Mouse (Mus musculus): ENCODE measurements around the gene Foxn3. TPM values are rescaled to one million over a fixed set of nuclear protein-coding genes. Genes with fewer than 3 reads are reported as not detected.

The Foxn3 gene
- polyA plus RNA-seq, 1 experiment from 2014 or later = 86.3 TPM

- Histone ChIP-seq H3K4me2 (ENCODE audit: low read depth, low read length) (no peak overlapping the region), H3K36me3 (ENCODE audit: control insufficient read depth, insufficient read depth, low read length) (no peaks in the 10 kb centered on the region), H3K4me3 (ENCODE audit: low read depth, low read length) (no peak overlapping the region), H3K9me3 (ENCODE audit: control insufficient read depth, low read length) (no peaks in the 10 kb centered on the region), H3K27me3 (replicated peaks; ENCODE audit: control insufficient read depth, insufficient read depth, low read length) (no peaks in the 10 kb centered on the region), H3K9ac (ENCODE audit: low read depth, low read length) (no peak overlapping the region), H3K27ac (replicated peaks; ENCODE audit: low read depth, low read length) (no peak overlapping the region), H3K4me1 (ENCODE audit: control insufficient read depth, insufficient read depth, low read length) (peaks cover 26% of the 10 kb centered on the region)
- WGBS = 56% methylated on average over 1 of the region's 1 CpGs
- no peak for ATAC-seq (ENCODE audit: low read depth)
- DNase-seq (ENCODE audit: low spot score) = no peak
Observed at GRCm38 (mm10) chr12:99262840-99263239, 300.5 kb downstream of the Foxn3 start.

- Histone ChIP-seq H3K9me3 (ENCODE audit: control insufficient read depth, low read length) (no peaks in the 10 kb centered on the region), H3K27me3 (replicated peaks; ENCODE audit: control insufficient read depth, insufficient read depth, low read length) (no peaks in the 10 kb centered on the region), H3K4me3 (ENCODE audit: low read depth, low read length) (no peak overlapping the region), H3K27ac (replicated peaks; ENCODE audit: low read depth, low read length) (no peak overlapping the region), H3K4me2 (ENCODE audit: low read depth, low read length) (no peak overlapping the region), H3K9ac (ENCODE audit: low read depth, low read length) (no peak overlapping the region), H3K4me1 (ENCODE audit: control insufficient read depth, insufficient read depth, low read length) (peaks cover 26% of the 10 kb centered on the region), H3K36me3 (ENCODE audit: control insufficient read depth, insufficient read depth, low read length) (no peaks in the 10 kb centered on the region)
- ATAC-seq (ENCODE audit: low read depth) (no peak), DNase-seq (ENCODE audit: low spot score) (no peak)
- 85% methylated on average over 11 of the region's 11 CpGs for WGBS
Observed at GRCm38 (mm10) chr12:99262066-99262599, 301.2 kb downstream of the Foxn3 start.

DNA sequence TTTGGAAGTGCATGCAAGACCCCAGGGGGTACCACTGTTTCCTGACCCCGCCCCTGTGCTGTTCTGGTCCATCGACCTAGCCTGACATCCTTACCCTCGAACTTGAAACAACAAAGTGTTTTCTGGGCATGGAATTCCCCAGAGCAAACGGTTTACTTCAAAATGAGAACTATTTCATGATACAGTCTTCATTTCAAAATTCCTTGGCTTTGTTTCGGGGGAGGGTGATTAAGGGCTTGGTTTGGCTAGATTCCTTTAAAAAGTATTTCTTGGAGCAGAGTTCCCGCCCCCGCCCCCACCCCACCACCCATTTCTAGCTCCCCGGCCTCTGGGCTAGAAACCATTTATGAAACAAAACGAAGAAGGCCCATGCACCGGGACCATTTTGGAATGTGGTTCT, 303.2 kb downstream of the Foxn3 start:
- 44% methylated on average over 10 of the region's 10 CpGs for WGBS
- Histone ChIP-seq H3K9me3 (ENCODE audit: control insufficient read depth, low read length) (no peaks in the 10 kb centered on the region), H3K27ac (replicated peaks; ENCODE audit: low read depth, low read length) (no peak overlapping the region), H3K4me3 (ENCODE audit: low read depth, low read length) (no peak overlapping the region), H3K36me3 (ENCODE audit: control insufficient read depth, insufficient read depth, low read length) (no peaks in the 10 kb centered on the region), H3K9ac (ENCODE audit: low read depth, low read length) (no peak overlapping the region), H3K4me1 (ENCODE audit: control insufficient read depth, insufficient read depth, low read length) (peaks cover 26% of the 10 kb centered on the region), H3K4me2 (ENCODE audit: low read depth, low read length) (no peak overlapping the region), H3K27me3 (replicated peaks; ENCODE audit: control insufficient read depth, insufficient read depth, low read length) (no peaks in the 10 kb centered on the region)
- DNase-seq (ENCODE audit: low spot score) (peak; percentile 69), ATAC-seq (ENCODE audit: low read depth) (no peak)

DNA sequence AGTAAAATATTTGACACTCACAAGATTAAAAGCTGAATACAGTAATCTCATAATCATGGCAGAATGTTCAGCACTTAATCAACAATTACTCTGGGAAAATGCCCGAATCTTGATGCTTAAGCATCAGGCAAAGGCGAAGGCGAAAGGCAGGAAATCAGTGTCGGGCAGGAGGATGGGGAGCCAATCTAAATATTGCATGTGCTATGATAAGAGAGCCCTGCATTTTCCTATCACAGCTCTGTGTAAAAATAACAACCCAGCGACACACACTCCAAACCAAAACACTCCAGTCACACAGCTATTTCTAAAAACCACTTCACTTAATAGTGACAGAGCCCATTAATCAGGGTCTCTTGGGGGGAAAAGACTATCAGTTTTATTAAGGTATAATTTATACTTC, 305.8 kb downstream of the Foxn3 start:
- Histone ChIP-seq H3K27me3 (replicated peaks; ENCODE audit: control insufficient read depth, insufficient read depth, low read length) (no peaks in the 10 kb centered on the region), H3K27ac (replicated peaks; ENCODE audit: low read depth, low read length) (no peak overlapping the region), H3K4me1 (ENCODE audit: control insufficient read depth, insufficient read depth, low read length) (peaks cover 20% of the 10 kb centered on the region; the same call in 1 of the 2 replicates), H3K4me3 (ENCODE audit: low read depth, low read length) (no peak overlapping the region), H3K4me2 (ENCODE audit: low read depth, low read length) (no peak overlapping the region), H3K36me3 (ENCODE audit: control insufficient read depth, insufficient read depth, low read length) (no peaks in the 10 kb centered on the region), H3K9ac (ENCODE audit: low read depth, low read length) (no peak overlapping the region), H3K9me3 (ENCODE audit: control insufficient read depth, low read length) (0 out of 2 replicates have a peak, but pooled peaks cover 1% of the 10 kb centered on the region)
- DNase-seq (ENCODE audit: low spot score) (no peak), ATAC-seq (ENCODE audit: low read depth) (no peak)
- 64% methylated on average over 5 of the region's 5 CpGs for WGBS

- Histone ChIP-seq H3K4me2 (ENCODE audit: low read depth, low read length) (no peak overlapping the region), H3K4me3 (ENCODE audit: low read depth, low read length) (no peak overlapping the region), H3K9me3 (ENCODE audit: control insufficient read depth, low read length) (0 out of 2 replicates have a peak, but pooled peaks cover 6% of the 10 kb centered on the region), H3K9ac (ENCODE audit: low read depth, low read length) (no peak overlapping the region), H3K4me1 (ENCODE audit: control insufficient read depth, insufficient read depth, low read length) (peaks cover 20% of the 10 kb centered on the region; the same call in 1 of the 2 replicates), H3K27me3 (replicated peaks; ENCODE audit: control insufficient read depth, insufficient read depth, low read length) (no peaks in the 10 kb centered on the region), H3K36me3 (ENCODE audit: control insufficient read depth, insufficient read depth, low read length) (no peaks in the 10 kb centered on the region), H3K27ac (replicated peaks; ENCODE audit: low read depth, low read length) (no peak overlapping the region)
- 90% methylated on average over 8 of the region's 8 CpGs for WGBS
- ATAC-seq (ENCODE audit: low read depth) (no peak), DNase-seq (ENCODE audit: low spot score) (no peak)
Observed at GRCm38 (mm10) chr12:99256997-99257396, 306.4 kb downstream of the Foxn3 start.

DNA sequence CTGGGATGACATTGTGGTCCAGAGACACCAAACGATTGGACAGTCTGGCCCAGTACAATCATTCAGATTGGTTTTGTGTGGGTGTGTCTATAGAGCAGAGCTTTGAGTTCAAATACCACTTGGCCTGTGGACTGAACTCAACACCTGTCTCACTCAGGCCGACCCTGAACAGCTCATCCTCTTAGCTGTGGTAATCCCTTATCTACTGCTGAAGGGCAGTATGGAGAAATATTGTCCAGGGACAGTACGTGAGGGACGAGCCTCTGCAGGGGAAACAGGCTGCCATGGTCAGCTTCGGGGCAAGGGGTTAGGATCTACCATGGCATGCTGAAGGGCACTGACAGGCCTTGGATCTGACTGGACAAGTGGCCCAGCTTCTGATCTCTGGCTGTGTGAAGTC, 306.9 kb downstream of the Foxn3 start:
- H3K4me3 ChIP-seq (ENCODE audit: low read depth, low read length) = no peak overlapping the region
- ATAC-seq (ENCODE audit: low read depth) = no peak

GRCm38 (mm10) chr12:99254436-99254835, 308.9 kb downstream of the Foxn3 start:
- Histone ChIP-seq H3K4me2 (ENCODE audit: low read depth, low read length) (no peak overlapping the region), H3K36me3 (ENCODE audit: control insufficient read depth, insufficient read depth, low read length) (no peaks in the 10 kb centered on the region), H3K4me3 (ENCODE audit: low read depth, low read length) (no peak overlapping the region), H3K27ac (replicated peaks; ENCODE audit: low read depth, low read length) (no peak overlapping the region), H3K9me3 (ENCODE audit: control insufficient read depth, low read length) (0 out of 2 replicates have a peak, but pooled peaks cover 6% of the 10 kb centered on the region), H3K27me3 (replicated peaks; ENCODE audit: control insufficient read depth, insufficient read depth, low read length) (no peaks in the 10 kb centered on the region), H3K9ac (ENCODE audit: low read depth, low read length) (no peak overlapping the region), H3K4me1 (ENCODE audit: control insufficient read depth, insufficient read depth, low read length) (0 out of 2 replicates have a peak, but pooled peaks cover 4% of the 10 kb centered on the region)
- WGBS = 87% methylated on average over 8 of the region's 8 CpGs
- no peak for ATAC-seq (ENCODE audit: low read depth)
- DNase-seq (ENCODE audit: low spot score) = no peak

More for the DNA sequence above, 306.9 kb downstream of the Foxn3 start:
- H3K9ac ChIP-seq (ENCODE audit: low read depth, low read length) = no peak overlapping the region
- peaks cover 20% of the 10 kb centered on the region; the same call in 1 of the 2 replicates for H3K4me1 ChIP-seq (ENCODE audit: control insufficient read depth, insufficient read depth, low read length)
- no peaks in the 10 kb centered on the region for H3K36me3 ChIP-seq (ENCODE audit: control insufficient read depth, insufficient read depth, low read length)
- H3K4me2 ChIP-seq (ENCODE audit: low read depth, low read length) = no peak overlapping the region
- no peaks in the 10 kb centered on the region for H3K27me3 ChIP-seq (replicated peaks; ENCODE audit: control insufficient read depth, insufficient read depth, low read length)
- 0 out of 2 replicates have a peak, but pooled peaks cover 6% of the 10 kb centered on the region for H3K9me3 ChIP-seq (ENCODE audit: control insufficient read depth, low read length)
- 87% methylated on average over 5 of the region's 5 CpGs for WGBS
- no peak for DNase-seq (ENCODE audit: low spot score)
- no peak overlapping the region for H3K27ac ChIP-seq (replicated peaks; ENCODE audit: low read depth, low read length)

GRCm38 (mm10) chr12:99253562-99253961, 309.8 kb downstream of the Foxn3 start:
- Histone ChIP-seq H3K9ac (ENCODE audit: low read depth, low read length) (no peak overlapping the region), H3K4me3 (ENCODE audit: low read depth, low read length) (no peak overlapping the region), H3K36me3 (ENCODE audit: control insufficient read depth, insufficient read depth, low read length) (no peaks in the 10 kb centered on the region), H3K4me2 (ENCODE audit: low read depth, low read length) (no peak overlapping the region), H3K27me3 (replicated peaks; ENCODE audit: control insufficient read depth, insufficient read depth, low read length) (no peaks in the 10 kb centered on the region), H3K9me3 (ENCODE audit: control insufficient read depth, low read length) (0 out of 2 replicates have a peak, but pooled peaks cover 6% of the 10 kb centered on the region), H3K27ac (replicated peaks; ENCODE audit: low read depth, low read length) (no peak overlapping the region), H3K4me1 (ENCODE audit: control insufficient read depth, insufficient read depth, low read length) (0 out of 2 replicates have a peak, but pooled peaks cover 4% of the 10 kb centered on the region)
- 76% methylated on average over 10 of the region's 10 CpGs for WGBS
- ATAC-seq (ENCODE audit: low read depth) (no peak), DNase-seq (ENCODE audit: low spot score) (no peak)

DNA sequence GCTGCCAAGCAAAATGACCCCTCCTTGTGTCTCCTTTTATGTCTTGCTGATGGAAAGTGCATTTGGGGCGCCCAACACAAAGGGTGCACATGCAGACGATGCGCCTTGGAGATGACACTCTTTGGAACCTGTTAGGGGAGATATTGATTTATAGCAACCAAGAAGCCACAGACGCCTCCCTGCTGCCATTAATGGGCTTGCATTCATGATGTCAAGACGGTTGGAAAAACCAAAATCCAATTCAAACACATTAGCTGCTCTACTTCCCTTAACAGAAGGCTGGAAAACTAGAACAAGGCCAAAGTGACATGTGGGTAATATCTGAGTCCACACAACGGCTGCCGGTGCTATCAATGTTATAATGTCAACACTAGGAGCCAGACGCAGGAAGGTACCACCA, 314.8 kb downstream of the Foxn3 start:
- Histone ChIP-seq H3K36me3 (ENCODE audit: control insufficient read depth, insufficient read depth, low read length) (no peaks in the 10 kb centered on the region), H3K9ac (ENCODE audit: low read depth, low read length) (no peak overlapping the region), H3K27me3 (replicated peaks; ENCODE audit: control insufficient read depth, insufficient read depth, low read length) (no peaks in the 10 kb centered on the region), H3K4me2 (ENCODE audit: low read depth, low read length) (no peak overlapping the region), H3K4me1 (ENCODE audit: control insufficient read depth, insufficient read depth, low read length) (peaks cover 6% of the 10 kb centered on the region), H3K27ac (replicated peaks; ENCODE audit: low read depth, low read length) (no peak overlapping the region), H3K9me3 (ENCODE audit: control insufficient read depth, low read length) (0 out of 2 replicates have a peak, but pooled peaks cover 6% of the 10 kb centered on the region), H3K4me3 (ENCODE audit: low read depth, low read length) (no peak overlapping the region)
- WGBS = 90% methylated on average over 8 of the region's 8 CpGs
- DNase-seq (ENCODE audit: low spot score) (no peak), ATAC-seq (ENCODE audit: low read depth) (no peak)

All from embryonic facial prominence, embryonic 14.5 days (tissue).